Mouse (Mus musculus) brain, adult 2 months (tissue): ENCODE data around the gene Rere.

Experiments used
- DNase-seq: peaks from one replicate; pipeline ENCODE4 v3.0.0; 2011; ENCODE audit warnings: low read depth, low spot score

Rere gene

DNA sequence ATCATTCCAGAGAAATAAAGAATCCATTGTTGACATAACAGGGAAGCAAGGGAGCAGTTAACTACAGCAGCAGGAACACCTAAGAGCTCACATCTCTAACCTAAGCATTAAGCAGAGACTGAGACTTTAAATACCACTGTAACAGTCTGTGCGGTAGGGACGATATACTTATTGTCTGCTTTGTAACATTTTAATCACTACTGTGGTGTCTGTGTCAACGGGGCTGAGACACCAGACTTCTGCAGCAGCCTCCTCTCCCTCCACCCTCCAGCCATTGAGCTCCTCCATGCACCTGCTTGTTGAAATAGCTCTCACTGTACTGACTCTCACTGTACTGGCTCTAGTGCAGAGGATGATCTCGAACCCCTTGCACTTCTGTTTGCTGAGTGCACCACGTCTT, 98.8 kb downstream of the Rere start:
- peak; percentile 69 for DNase-seq

DNA sequence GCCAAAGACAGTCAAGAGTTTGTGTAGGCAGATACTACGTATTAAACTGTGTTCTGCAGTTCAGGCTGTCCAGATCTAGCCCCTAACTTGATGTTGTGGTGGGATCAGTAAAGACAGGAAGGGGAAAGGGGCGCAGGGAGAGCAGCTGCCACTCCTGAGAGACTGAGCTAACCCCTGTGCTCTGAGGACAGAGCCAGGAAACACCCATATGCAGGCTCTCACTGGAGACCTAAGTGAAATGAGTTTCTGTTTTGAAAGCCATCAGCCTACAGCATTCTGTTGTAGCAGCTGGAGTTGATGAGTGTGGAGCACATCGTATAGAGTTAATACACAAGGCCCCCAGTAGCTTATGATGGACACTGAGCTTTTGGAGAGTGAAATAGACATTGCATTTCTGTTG, 101.1 kb downstream of the Rere start:
- DNase-seq, result no peak

DNA sequence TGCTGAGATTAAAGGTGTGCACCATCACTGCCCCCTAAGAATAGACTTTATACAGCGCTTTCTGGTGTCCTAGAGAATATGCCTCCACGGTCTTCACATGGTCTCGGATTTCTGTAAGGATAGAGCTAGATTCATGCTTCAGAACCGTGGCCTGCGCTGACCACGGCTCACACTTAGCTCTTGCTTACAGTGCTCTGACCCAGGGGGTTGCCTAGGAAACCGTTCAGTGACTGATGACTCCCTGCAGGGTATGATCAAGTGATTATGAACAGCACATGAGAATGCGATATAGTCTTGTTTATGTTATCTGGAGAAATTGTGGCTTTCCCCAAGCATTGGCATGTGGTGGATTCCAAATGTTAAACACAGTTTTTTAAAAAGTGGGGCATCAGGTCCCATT, 103.0 kb downstream of the Rere start:
- no peak for DNase-seq

DNA sequence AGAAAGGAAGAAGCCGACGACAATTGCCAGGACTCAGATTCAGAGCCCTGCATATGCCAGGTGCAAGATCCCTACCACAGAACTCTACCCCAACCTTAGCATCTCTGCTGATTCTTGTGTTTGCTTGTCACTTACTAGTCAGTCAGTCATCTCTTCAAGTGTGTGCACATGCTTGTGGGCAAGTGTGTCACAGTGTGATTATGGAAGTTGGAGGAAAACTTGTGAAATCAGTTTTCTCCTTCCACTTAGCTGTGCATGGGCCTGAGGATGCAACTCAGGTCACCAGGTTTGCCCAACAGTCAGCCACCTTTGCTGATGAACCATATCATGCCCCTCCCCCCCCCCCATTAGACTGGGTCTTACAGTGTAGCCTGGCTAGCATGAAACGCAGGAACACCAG, 103.5 kb downstream of the Rere start:
- DNase-seq, result no peak

DNA sequence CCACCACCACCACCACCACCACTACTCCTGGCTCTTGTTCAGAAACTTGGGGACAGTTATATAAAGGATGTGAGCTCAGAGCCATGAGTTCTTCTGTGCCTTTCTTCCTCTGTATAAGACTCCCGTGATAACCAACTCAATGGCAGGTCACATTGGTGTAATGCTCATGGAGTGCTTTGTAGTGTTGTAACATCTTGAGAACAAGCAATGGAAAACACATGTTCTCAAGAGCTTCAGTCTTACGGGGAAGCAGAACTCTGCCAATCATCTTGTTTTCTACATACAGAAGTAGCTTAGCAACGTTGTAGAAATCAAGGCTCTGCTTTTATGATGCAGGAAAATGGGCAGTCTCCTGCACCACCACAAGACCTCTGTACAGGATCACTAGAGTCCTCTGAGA, 107.1 kb downstream of the Rere start:
- DNase-seq, result no peak

DNA sequence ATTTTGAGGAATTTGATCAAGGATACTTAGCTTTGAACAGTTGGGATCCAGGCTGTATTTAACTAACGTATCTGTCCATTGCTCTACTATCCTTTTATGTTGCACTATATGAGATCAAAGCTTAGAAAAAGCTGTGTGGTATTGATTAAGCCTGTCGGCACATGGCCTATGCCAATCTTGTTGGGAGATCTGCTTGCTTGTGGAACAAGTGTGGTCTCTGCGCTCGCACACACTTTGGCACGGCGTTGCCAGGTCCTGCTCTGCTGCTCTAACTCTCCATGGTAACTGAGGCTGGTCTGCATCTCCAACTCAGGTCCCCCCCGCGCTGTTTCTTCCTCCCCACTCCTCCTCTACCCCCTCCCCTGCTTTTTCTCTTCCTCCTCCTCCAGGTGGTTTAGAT, 112.2 kb downstream of the Rere start:
- no peak for DNase-seq

DNA sequence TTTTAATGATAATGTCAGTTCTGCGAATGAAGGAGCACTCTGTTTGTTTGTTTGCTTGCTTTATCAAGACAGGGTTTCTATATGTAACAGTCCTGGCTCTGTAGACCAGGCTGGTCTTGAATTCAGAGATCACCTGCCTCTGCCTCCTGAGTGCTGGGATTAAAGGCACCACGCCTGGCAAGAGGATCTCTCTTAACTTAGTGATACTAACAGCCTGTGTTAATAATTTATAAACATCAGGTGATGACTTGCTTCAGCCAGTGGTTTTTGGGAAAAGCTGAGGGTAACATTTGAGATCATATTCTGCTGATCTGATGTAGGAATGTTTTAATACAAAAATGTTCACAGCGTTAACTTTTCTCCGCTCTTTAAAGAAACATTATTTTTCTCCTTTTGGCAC, 112.6 kb downstream of the Rere start:
- no peak for DNase-seq

DNA sequence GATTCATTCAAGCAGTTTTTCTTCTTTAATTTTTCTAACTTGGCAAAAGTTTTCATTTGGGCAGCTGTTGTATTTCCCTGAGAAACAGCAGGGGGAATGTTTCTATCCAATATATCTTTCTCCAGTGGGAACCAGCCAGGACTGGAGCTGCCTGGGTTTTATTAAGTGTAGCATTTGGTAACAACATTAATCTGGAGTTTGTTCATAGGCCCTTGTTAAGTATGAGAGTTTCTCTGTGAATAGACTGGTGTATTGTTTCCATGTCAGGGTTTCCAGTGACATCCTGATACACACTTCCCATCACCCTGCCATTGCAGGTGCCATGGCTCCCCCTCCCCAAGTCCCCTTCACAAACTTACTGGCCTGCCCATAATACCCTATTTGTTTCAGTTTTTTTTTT, 114.9 kb downstream of the Rere start:
- DNase-seq, result no peak

DNA sequence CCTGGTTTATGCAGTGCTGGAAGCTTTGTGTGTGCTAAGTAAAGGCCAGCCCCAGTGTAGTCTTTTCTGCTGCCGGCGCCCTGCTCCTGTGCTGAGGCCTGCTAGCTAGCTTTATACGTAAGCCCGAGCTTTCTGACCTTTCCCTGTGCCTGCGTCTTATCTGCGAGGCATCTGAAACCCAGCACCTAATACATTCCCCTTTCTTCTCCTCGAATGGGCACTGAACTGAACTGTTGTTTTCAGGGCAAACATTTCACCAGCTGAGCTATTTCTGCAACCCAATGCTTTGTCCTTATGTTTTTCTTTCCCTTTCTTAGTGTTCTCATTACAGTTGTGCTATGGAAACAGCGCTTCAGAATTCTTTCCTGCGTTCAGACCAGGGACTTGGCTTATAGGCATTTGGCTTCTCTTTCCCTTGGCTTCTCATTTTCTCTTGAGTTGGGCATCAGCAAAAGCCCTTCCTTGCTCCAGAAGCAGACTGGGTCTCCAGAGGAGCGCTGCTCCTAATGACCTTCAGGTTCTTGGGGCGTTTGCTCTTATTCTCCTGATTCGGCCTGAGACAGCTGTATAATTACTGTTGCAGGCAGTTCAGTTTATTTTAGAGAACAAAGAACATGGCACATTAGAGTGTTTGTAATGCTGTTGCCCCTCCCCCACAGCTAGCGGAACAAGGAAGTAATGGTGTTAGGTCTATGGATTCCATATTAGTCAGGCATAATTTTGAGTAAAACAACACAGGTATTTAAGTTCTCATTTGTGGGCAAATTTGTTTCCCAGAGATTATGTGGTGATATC, 115.6 kb downstream of the Rere start:
- DNase-seq, result peak; percentile 54

DNA sequence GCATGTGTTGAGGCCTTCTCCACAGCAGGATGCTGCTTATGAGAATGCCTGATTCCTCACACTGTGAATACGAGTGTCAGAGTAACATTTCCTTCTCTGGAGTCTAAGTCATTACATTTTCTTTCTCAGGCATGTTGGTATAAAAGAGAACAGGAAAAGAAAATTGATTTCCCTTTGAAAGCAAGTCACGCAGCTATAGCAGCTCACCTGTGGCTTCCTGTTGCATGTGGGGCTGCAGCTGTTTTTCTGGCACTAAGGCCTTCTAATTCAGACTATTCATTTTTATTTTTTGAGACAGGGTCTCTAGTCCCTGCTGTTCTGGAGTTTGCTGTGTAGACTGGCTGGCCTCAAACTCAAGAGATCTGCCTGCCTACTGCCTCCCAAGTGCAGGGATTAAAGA, 117.6 kb downstream of the Rere start:
- DNase-seq, result no peak

DNA sequence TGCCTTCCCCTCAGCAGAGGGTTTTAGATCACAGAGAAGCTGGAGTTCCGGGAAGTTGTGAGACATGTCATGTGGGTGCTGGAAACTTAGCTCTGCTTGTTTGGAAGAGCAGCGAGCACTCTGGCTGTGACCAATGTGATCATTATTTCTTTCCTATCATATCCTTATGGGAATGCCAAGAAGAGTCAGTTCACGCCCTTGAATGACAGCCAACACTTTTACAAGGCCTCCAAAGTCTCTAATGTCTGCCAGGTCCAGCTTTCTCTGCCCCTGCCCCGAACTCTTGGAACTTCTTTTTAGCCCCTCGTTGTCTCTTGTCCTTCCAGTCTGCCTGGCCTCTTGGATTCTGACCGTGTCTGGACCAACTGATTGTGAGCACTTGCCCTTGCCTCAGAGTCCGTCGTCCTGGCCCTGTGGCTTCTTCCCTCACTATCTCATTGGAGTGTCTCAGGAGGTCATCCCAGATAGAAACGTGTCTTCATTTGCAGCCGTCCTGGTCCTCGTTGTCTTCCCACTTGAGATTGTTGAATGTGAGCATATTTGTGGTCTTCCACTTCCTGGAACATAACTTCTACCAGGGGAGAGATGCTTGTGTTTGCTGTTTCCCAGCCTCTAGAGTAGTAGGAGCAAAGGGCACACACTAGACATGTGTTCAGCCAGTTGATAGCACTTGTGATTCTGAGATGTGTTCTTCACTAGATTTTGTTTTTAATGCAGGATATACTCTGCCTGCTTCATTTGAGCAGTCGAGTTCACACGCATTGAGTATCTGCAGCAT, 120.6 kb downstream of the Rere start:
- DNase-seq, result no peak

DNA sequence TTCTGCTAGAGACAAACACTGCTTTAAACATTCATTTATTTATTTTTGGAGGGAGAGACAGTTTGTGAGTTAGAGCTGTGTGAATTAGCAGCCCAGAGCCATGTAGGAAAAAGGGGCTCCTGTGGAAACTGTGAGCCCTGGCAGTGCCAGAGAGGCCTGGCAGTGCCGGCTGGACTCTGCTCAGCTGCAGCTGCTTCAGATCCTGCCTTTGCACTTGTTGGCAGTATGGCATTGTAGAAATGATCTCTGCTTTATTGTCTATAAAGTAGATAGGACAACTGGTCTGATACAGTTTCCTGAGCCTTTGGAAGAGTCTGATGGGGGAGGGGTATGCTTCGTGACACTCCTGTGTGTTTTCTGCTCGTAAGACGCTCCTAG, 121.2 kb downstream of the Rere start:
- DNase-seq, result peak; percentile 59

DNA sequence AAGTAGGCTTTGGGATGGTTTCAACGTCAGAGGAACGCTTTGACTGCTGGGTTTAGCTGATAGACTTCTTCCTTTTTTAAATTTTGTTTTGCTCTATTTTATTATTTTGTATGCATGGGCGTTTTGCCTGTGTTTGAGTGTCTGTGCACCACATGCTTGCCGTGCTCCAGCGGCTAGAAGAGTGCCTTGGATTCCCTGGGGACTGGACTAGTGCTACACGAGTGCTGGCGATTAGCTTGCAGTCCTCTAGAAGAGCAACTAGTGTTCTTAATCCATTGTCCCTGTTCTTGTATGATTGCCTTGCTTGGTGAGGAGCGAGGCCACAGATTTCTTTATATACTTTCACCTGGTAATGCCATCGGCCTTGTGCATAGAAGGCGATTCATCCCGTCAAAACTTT, 122.5 kb downstream of the Rere start:
- DNase-seq, result no peak

DNA sequence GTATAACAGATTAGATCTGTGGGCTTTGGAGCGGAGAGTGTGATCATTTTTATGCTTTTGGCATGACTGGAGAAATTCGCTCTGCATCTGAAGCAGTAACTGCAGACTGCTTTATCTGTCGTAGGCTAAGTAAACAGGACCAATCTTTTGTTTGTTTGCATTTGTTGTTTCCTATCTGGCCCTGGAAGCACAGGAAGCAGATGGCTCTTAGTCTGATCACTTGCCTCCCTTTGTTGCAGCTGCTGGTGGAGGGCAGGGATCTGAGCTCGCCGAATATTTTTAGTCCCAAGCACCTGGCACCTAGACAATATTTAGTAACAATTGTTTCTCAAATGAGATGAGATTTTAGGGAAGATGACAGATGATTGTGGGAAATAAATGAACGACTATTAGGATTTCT, 123.1 kb downstream of the Rere start:
- peak; percentile 91 for DNase-seq

DNA sequence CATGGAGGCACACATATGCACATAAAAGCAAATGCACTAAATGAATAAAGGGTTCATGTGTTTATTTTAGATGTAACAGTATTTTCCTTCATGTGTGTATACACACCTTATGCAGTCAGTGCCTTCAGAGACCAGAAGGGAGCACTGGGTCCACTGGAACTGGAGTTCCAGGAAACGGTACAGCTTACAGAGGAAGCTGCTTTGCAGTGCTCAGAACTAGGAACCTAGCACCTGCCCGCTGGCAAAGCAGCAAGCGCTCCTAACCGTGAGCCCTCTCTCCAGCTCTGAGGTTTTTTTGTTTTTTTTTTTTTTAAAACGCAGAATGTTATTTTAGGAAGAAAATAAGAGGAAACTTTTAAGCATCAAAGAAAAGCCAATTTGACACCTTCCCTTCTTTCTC, 124.3 kb downstream of the Rere start:
- DNase-seq, result peak; percentile 37

DNA sequence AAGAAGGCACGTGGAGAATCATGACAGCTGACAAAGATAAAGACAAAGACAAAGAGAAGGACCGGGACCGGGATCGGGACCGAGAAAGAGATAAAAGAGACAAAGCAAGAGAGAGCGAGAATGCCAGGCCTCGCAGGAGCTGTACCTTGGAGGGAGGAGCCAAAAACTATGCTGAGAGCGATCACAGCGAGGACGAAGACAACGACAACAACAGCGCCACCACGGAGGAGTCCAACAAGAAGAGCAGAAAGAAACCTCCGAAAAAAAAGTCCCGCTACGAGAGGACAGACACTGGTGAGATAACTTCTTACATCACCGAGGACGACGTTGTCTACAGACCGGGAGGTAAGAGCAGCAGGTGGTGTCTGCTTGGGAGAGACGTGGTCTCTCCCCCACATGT, 124.9 kb downstream of the Rere start:
- peak; percentile 42 for DNase-seq

DNA sequence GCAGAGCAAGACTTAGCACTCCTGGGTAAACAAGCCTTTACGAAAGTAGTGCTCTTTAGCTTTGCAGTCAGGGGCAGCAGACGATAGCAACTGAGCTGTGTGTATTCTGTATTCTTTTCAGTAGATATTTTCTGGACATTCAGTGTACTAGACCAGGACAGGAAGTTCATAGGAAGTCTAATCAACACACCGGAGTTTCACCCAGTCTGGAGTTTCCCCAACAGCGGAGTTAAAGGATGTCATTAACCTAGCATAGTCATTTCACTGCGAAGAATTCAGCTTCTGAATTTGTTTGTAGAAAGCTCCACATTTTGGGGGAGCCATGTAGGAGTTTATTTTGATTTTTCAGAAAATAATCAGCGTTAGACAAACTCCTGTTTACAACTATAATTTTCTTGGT, 125.4 kb downstream of the Rere start:
- DNase-seq, result no peak

DNA sequence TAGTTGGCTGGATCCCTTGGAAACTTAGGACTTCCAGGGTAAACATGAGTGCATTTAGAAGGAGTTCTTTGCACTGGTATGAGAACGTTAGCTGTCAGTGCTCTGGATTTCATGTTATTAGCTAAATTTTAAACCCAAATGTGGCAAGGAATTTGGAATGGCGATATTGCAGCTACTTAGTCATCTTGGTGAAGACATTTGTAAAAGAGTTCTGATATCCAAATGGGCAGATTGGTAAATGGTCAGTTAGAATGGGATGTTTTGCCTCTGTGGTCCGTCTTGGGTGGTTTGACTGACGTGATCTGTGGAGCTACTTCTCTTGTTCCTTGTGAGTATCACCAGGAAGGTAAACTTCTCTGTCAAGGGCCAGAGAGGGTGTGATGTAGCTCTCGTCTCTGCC, 132.8 kb downstream of the Rere start:
- DNase-seq, result no peak

DNA sequence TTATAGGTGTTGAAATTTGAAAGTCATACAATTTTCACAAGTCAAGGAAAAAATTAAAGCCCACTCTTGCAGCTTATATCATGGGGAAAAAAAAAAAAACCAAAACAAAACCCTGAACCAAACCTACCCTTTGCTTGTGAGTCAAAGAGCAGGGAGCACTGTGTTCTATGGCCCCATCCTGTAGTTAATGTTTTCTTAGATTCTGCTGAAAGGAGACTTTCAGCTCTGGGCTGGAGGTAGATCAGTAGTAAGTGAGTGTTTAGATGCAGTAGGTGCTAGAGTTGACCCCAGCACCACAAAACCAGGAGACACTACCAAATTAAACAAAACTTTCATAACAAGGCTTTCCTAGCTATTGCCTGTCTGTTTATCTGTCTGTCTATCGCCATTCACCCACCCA, 133.3 kb downstream of the Rere start:
- DNase-seq, result no peak

DNA sequence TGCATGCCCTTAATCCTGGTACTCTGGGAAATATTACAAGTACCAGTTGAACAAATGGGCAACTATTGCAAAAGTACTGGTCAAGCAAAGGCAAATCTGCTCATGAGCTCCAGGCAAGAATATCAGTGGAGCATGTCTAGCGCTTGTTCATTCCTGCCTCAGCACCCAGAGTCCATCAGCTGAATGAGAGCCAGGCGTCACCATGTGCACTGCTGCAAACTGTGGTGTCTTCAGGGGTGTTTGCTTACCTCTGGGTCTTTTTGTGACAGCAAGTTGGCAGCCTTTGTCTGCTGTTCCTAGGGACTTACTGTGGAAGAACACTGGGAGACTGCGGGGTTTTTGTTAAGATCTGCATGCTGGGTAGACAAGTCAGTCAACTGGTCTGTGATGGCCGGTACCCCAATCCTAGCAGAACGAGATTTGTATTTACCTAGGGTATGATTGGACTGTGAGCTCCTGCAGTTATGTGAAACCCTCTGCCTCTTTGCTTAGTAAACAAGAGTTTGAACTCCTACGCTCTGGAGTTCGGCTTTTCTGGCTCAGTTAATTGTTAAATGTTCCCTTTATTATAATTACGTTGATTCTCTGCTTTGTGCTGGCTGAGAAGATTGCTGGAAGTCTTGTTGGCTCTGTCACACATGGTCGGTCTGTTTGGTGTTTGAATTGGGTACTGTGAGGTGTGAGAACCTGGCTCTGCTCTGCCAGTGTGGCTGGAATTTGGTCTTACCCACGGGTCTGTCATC, 134.0 kb downstream of the Rere start:
- DNase-seq, result peak; percentile 48

DNA sequence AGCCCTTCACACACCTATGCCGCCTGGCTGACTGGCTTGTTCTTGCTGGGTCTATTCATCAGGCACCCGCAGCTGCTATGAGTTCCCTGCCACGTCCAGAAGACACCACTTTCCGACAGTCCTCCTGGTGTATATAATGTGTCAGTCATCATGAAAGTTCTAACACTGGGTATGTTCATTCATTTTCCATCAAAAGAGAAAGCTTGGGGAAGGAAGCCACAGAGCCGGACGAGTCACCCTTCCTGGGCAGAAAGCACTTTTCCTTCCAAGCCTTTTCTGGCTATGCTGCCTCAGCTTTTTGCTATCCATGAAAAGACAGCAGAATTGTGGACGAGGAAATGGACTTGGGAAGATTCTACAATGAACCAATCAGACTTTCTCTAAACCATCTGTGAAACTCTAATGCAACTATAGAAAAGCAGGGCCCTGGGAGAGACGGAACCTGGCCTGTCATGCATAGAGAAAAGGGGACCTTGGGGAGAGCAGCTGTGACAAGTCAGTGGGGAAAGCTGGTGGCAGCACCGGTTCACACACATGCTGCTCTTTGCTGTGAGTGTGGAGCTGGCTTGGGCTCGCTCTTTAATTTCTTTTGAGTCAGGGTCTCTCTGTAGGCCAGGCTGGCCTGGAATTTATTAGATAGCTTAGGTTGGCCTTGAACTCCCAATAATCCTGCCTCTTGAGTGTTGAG, 139.3 kb downstream of the Rere start:
- no peak for DNase-seq
